Mouse (Mus musculus) embryonic facial prominence, embryonic 13.5 days (tissue): ENCODE results near the gene Hist1h2bh. TPM values are rescaled to one million over a fixed set of nuclear protein-coding genes. Genes with fewer than 3 reads are reported as not detected.
A peak's percentile ranks its signal among the peaks of the same experiment; 100 is the strongest.
"Not testable (repeated sequence)": the region's sequence is repeated elsewhere in the genome, so short reads cannot be mapped to it uniquely, and the experiment has no call there.

Experiments used
- ATAC-seq: fragments of 200-750 bp; cut with Nextera tagmentation; 2 replicates; pipeline ENCODE4 v1.8.0; 2017; ENCODE audit warnings: low read depth; ENCODE audit not compliant: insufficient number of reproducible peaks, insufficient read depth, low FRiP score, low TSS enrichment
- H3K27ac ChIP-seq: fragments of 300-500 bp; sonication (generic); 2 replicates; pipeline ENCODE4 v1.5.1; 2015; ENCODE audit warnings: moderate library complexity, mild to moderate bottlenecking, inconsistent platforms
- H3K27me3 ChIP-seq: fragments of 300-500 bp; sonication (generic); 2 replicates; pipeline ENCODE4 v1.6.1; 2015; ENCODE audit warnings: mild to moderate bottlenecking, inconsistent platforms
- H3K36me3 ChIP-seq: fragments of 300-500 bp; sonication (generic); 2 replicates; pipeline ENCODE4 v1.6.1; 2015; ENCODE audit warnings: mild to moderate bottlenecking, inconsistent platforms
- H3K4me1 ChIP-seq: fragments of 300-500 bp; sonication (generic); 2 replicates; pipeline ENCODE4 v1.6.1; 2015; ENCODE audit warnings: inconsistent platforms
- H3K4me2 ChIP-seq: fragments of 300-500 bp; sonication (generic); 2 replicates; pipeline ENCODE4 v1.6.1; 2015; ENCODE audit warnings: moderate library complexity, mild to moderate bottlenecking, inconsistent platforms
- H3K4me3 ChIP-seq: fragments of 300-500 bp; sonication (generic); 2 replicates; pipeline ENCODE4 v1.5.1; 2015; ENCODE audit warnings: mild to moderate bottlenecking, inconsistent platforms
- H3K9ac ChIP-seq: fragments of 300-500 bp; sonication (generic); 2 replicates; pipeline ENCODE4 v1.6.1; 2015; ENCODE audit warnings: mild to moderate bottlenecking, inconsistent platforms
- H3K9me3 ChIP-seq: fragments of 300-500 bp; sonication (generic); 2 replicates; pipeline ENCODE4 v1.6.1; 2016; ENCODE audit warnings: inconsistent platforms
- WGBS: fragments of 180-500 bp; shearing (Covaris S2); methylation state at CpG from one replicate; pipeline ENCODE4 v1.1.7; 2015; ENCODE audit warnings: mixed read lengths; 5-methylcytosine and 5-hydroxymethylcytosine counted together
- polyA plus RNA-seq: library from polyadenylated mRNA; unstranded; fragments of >200 nt; fragmentation: Nextera tagmentation; extraction: Ambion mirVana; gene quantifications from 2 replicates; pipeline ENCODE4 v1.2.1, GENCODE M21; 2015

The Hist1h2bh gene
- polyA plus RNA-seq, 1 experiment from 2014 or later = 1.4 TPM

DNA sequence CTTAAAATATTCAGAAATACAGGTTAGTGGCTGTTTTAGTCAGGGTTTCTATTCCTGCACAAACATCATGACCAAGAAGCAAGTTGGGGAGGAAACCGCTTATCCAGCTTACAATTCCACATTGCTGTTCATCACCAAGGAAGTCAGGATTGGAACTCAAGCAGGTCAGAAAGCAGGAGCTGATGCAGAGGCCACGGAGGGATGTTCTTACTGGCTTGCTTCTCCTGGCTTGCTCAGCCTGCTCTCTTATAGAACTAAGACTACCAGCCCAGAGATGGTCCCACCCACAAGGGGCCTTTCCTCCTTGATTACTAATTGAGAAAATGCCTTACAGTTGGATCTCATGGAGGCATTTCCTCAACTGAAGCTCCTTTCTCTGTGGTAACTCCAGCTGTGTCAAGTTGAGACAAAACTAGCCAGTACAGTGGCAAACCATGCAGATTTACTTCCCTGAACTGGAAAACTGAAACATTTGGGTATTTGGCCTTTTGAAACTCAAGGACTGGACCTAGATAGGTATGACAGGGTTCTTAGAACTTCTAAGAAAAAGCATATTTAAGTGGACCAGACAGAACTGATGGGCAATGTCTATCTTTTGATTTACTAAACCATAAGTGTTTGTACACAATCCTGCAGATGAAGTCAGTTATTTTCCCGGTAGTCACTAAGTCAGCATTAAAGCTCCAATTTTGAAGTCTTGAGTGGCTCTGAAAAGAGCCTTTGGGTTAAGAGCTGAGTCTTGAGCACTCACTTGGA is 789 bp downstream of the Hist1h2bh start:
- H3K4me2 ChIP-seq = peak overlapping the region; percentile 68
- not testable (repeated sequence) for ATAC-seq
- WGBS = 3% methylated on average over 3 of the region's 3 CpGs

DNA sequence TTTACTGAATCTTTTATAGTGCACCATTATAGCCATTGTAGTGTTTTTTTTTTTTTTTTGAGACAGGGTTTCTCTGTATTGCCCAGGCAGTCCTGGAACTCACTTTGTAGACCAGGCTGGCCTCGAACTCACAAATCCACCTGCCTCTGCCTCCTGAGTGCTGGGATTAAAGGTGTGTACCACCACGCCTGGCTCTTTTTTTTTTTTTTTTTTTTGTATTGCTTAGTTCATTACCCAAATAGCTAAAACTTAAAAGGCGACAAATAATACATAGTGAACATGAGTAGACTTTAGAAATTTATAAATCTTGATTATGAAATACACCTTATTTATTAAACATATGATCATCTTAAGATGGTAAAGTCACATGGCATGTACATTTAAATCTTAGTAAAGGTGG is 1.7 kb downstream of the Hist1h2bh start:
- H3K4me1 ChIP-seq = peaks cover 10% of the 10 kb centered on the region
- H3K36me3 ChIP-seq = no peaks in the 10 kb centered on the region
- no peak for ATAC-seq
- no peaks in the 10 kb centered on the region for H3K27me3 ChIP-seq
- H3K27ac ChIP-seq = no peak overlapping the region
- WGBS = 71% methylated on average over 3 of the region's 3 CpGs
- H3K9me3 ChIP-seq = no peaks in the 10 kb centered on the region
- no peak overlapping the region for H3K4me3 ChIP-seq
- no peak overlapping the region for H3K9ac ChIP-seq
- H3K4me2 ChIP-seq = peak overlapping the region; percentile 68; the same call in 1 of the 2 replicates

More for the DNA sequence above, 789 bp downstream of the Hist1h2bh start:
- peak overlapping the region; percentile 74 for H3K9ac ChIP-seq
- H3K27me3 ChIP-seq, H3K4me1 ChIP-seq, H3K36me3 ChIP-seq, H3K9me3 ChIP-seq: not testable (repeated sequence)
- peak overlapping the region; percentile 51 for H3K4me3 ChIP-seq
- H3K27ac ChIP-seq = peak overlapping the region; percentile 92

DNA sequence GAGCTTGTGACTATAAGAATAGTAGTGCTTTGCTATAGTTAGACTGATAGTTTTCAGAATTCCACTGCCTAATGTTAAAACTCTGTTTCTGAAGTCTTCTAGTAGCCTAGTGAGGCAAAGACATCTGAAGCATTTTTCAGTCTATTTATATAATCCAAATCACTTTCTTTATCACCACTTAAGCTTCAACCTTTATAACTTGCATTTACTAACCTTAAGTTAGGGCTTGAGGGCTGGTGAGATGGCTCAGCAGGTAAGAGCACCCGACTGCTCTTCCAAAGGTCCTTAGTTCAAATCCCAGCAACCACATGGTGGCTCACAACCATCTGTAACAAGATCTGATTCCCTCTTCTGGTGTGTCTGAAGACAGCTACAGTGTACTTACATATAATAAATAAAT is 3.4 kb downstream of the Hist1h2bh start:
- not testable (repeated sequence) for H3K36me3 ChIP-seq, H3K4me3 ChIP-seq, ATAC-seq, H3K27ac ChIP-seq, H3K4me2 ChIP-seq, H3K9ac ChIP-seq, H3K9me3 ChIP-seq, H3K27me3 ChIP-seq
- WGBS = 68% methylated on average over 1 of the region's 1 CpGs
- peaks cover 14% of the 10 kb centered on the region for H3K4me1 ChIP-seq

DNA sequence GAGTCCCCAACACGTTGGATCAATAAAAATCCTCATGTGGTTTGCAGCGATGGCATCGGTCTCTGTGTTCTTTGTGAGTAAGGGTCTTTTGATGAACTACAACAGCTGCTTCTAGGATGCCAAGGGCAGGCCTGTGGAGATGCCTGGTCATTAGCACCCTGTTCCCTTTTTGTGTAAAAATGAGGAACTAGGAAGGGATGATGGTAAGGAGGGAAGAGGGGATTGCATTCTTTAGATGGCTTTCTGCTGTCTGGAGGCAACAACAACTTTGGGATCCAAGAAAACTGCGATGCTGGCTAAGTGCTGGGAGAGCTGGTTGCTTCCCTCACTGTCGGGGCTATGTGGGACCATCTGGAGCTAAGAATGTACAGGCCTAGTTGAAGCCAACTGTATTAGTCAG is 4.9 kb downstream of the Hist1h2bh start:
- H3K27ac ChIP-seq = 0 out of 2 replicates have a peak overlapping the region, but pooled peaks have one; percentile 48
- no peaks in the 10 kb centered on the region for H3K27me3 ChIP-seq
- 59% methylated on average over 5 of the region's 5 CpGs for WGBS
- 0 out of 2 replicates have a peak overlapping the region, but pooled peaks have one; percentile 12 for H3K9ac ChIP-seq
- no peak for ATAC-seq
- H3K36me3 ChIP-seq = no peaks in the 10 kb centered on the region
- H3K9me3 ChIP-seq = no peaks in the 10 kb centered on the region
- H3K4me2 ChIP-seq = peak overlapping the region; percentile 24
- H3K4me3 ChIP-seq = no peak overlapping the region
- H3K4me1 ChIP-seq = peaks cover 20% of the 10 kb centered on the region

DNA sequence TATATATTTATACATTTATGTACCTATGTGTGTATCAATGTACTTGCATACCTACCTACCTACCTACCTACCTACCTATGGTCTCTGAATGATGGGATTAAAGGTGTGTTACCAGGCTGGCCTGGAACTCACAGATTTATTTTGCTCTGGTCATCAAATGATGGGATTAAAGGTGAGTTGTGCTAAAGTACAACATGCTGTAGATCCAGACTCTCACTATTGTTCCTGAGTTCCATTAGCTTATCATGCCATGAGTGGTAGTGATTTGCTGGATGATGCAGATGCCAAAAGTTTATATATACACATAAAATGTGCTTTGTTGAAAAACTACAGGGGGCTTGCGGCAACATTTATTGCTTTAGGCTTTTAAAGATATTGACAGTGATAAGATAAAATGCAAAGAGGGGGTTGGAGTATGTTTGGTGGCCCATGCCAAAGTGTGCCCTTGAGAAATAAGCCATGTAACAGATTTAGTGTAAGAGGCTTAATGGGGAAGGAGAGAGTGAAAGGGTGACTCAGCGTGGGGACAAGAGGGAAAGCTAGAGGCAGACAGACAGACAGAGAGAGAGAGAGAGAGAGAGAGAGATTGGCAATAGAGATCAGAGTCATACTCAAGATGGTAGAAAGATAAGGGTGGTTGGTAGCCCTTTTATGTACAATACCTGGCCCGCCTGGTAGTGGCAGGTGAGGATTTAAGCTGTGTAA is 6.0 kb downstream of the Hist1h2bh start:
- Histone ChIP-seq H3K36me3 (no peaks in the 10 kb centered on the region), H3K4me1 (peaks cover 30% of the 10 kb centered on the region), H3K4me3 (peak overlapping the region; percentile 54), H3K9me3 (no peaks in the 10 kb centered on the region), H3K4me2 (peak overlapping the region; percentile 66), H3K27ac (peak overlapping the region; percentile 60), H3K9ac (peak overlapping the region; percentile 54; the same call in 1 of the 2 replicates), H3K27me3 (no peaks in the 10 kb centered on the region)
- WGBS = 74% methylated on average over 3 of the region's 3 CpGs
- no peak for ATAC-seq

DNA sequence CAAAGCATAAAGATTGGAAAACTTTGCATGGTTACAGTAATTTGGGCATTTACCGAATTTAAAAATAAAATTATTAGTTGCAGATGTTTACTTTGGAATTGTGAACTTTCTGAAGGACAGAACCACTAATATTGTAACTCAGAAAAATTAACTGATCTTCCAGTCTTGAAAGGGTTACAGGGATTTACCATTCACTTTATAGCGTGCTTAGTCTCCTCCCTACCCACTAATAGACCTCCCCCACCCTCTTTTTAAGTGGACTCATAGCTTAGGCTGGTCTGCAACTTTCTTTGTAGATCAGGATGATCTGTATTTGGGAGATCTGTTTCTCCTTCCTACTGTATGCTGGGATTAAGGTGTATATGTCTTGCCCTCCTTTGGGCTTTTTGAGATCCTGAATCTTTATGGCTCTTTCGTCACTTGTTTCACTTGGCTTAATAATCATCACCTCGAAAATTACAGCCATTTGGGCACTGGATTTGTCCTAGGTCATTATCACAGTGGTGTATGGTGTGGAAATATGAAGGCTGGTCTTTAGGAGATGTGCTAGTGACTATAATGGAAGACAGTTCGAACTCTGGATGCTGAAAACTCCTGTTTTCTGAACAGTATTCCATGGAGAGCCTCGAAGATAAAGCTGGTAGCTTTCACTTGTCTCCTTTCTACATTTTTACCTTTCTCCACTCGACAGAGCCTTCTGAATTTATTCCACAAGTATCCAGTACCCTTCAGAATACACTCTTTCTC is 6.9 kb downstream of the Hist1h2bh start:
- Histone ChIP-seq H3K9me3 (no peaks in the 10 kb centered on the region), H3K27ac (peak overlapping the region; percentile 97), H3K27me3 (no peaks in the 10 kb centered on the region), H3K9ac (peak overlapping the region; percentile 66), H3K4me3 (peak overlapping the region; percentile 54), H3K4me1 (peaks cover 32% of the 10 kb centered on the region), H3K4me2 (peak overlapping the region; percentile 66), H3K36me3 (no peaks in the 10 kb centered on the region)
- no peak for ATAC-seq
- 16% methylated on average over 7 of the region's 7 CpGs for WGBS

DNA sequence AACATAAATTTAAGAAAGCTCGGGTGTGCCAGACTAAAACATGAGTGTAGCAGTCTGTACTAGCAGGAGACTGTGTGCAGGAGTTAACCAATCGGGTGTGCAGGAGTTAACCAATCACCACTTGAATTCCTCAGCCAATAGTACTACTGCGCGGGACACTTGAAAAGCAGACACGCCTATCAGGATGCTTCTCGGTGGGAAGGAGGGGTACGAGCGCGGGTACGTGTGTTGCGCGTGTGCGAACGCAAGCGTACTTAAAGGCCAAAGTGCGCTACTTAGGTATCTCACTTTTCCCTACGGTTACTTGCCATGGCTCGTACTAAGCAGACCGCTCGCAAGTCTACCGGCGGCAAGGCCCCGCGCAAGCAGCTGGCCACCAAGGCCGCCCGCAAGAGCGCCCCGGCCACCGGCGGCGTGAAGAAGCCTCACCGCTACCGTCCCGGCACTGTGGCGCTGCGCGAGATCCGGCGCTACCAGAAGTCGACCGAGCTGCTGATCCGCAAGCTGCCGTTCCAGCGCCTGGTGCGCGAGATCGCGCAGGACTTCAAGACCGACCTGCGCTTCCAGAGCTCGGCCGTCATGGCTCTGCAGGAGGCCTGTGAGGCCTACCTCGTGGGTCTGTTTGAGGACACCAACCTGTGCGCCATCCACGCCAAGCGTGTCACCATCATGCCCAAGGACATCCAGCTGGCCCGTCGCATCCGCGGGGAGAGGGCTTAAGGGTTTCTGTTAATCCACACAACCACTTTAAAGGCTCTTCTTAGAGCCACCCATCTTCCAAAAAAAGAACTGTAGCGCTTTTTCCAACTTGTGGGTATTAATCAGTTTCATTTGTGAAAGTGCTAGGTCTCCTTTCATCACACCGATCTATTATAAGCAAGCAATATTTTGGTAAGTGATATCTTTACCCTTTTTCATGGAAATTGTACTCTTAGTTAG is 7.8 kb downstream of the Hist1h2bh start, which contains the start of gene Hist1h3g:
Gene Hist1h3g, plus strand, starts transcription at position 286 of the 939 bp plus-strand sequence.
- H3K27me3 ChIP-seq, H3K36me3 ChIP-seq, H3K9me3 ChIP-seq: not testable (repeated sequence)
- Histone ChIP-seq H3K27ac (peak within 1 kb of the TSS; percentile 97), H3K9ac (peak within 1 kb of the TSS; percentile 75), H3K4me2 (peak within 1 kb of the TSS; percentile 66), H3K4me3 (peak within 1 kb of the TSS; percentile 54), H3K4me1 (peaks cover 32% of the 10 kb centered on the region)
- under 1% methylated on average over 34 of the region's 62 CpGs for WGBS
- peak; percentile 90 for ATAC-seq

DNA sequence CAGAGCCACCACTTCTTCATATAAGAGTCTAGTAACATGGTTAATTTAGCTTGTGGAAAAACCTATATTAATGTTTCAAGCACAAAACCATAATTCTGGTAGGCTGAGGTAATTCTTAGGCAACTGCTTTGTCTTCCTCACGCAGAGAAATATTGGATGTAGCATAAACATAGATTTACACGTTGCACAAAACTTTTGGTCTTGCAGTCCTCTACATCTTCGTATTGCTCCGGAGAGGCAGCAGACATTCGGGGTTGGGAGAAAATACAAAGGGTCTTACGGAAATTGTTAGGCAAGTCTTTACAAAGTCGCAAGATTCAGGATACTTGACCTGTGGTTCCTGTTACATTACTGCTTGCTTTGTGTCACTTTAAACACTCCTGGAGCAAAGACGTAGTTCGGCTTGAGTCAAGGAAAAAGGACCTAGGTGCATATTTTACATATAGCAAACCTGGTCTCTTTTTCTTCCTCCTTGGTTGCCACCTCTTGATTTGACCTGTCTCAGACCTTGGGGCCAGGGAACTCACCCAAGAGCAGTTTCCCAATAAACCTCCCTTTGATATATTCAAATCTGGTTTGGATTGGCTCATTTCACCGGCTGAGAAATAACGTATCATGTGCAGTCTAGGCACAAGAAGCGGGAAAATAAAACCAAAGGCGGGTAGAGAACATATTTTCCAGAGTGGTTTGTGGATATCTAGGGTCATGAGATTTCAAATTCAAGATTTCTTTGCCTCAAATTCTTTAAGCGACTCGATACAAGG is 8.6 kb downstream of the Hist1h2bh start:
- peak overlapping the region; percentile 54 for H3K4me3 ChIP-seq
- WGBS = under 1% methylated on average over 15 of the region's 15 CpGs
- no peaks in the 10 kb centered on the region for H3K27me3 ChIP-seq
- H3K27ac ChIP-seq = peak overlapping the region; percentile 97
- no peaks in the 10 kb centered on the region for H3K9me3 ChIP-seq
- H3K9ac ChIP-seq = peak overlapping the region; percentile 75
- peaks cover 32% of the 10 kb centered on the region for H3K4me1 ChIP-seq
- H3K4me2 ChIP-seq = peak overlapping the region; percentile 66
- no peak for ATAC-seq
- no peaks in the 10 kb centered on the region for H3K36me3 ChIP-seq

DNA sequence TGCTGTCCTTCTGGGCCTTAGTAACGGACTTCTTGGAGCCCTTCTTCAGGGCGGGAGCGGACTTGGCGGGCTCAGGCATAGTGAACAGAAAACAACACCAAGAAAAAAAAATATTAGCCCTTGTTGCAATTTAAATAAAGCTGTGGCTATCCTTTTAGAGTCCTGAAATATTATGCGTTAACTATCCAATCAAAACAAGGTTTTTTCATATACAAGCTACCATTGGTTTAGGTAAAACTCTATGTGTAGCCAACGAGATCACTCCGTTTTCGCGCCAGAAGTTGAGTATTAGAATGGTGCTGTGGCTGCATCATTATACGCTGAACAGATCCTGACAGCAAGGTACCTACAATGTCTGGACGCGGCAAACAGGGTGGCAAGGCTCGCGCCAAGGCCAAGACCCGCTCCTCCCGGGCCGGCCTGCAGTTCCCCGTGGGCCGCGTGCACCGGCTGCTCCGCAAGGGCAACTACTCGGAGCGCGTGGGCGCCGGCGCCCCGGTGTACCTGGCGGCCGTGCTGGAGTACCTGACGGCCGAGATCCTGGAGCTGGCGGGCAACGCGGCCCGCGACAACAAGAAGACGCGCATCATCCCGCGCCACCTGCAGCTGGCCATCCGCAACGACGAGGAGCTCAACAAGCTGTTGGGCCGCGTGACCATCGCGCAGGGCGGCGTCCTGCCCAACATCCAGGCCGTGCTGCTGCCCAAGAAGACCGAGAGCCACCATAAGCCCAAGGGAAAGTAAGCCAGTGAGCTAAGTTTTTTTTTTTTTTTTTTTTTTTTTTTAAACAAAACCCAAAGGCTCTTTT is 9.4 kb downstream of the Hist1h2bh start, which contains the start of gene Hist1h2af:
Gene Hist1h2af, plus strand, starts transcription at position 347 of the 808 bp plus-strand sequence.
- H3K4me3 ChIP-seq = peak within 1 kb of the TSS; percentile 54
- not testable (repeated sequence) for H3K27me3 ChIP-seq, H3K9me3 ChIP-seq, H3K36me3 ChIP-seq
- peak within 1 kb of the TSS; percentile 97 for H3K27ac ChIP-seq
- peak within 1 kb of the TSS; percentile 66 for H3K4me2 ChIP-seq
- ATAC-seq = peak; percentile 43
- under 1% methylated on average over 28 of the region's 53 CpGs for WGBS
- H3K4me1 ChIP-seq = peaks cover 36% of the 10 kb centered on the region
- H3K9ac ChIP-seq = peak within 1 kb of the TSS; percentile 84
